Mouse (Mus musculus): ENCODE data around the gene Ndst2. TPM values are rescaled to one million over a fixed set of nuclear protein-coding genes. Genes with fewer than 3 reads are reported as not detected.

Ndst2 gene
- polyA plus RNA-seq, 2 experiments from 2014 or later, result 12.9 to 13.7 TPM

DNA sequence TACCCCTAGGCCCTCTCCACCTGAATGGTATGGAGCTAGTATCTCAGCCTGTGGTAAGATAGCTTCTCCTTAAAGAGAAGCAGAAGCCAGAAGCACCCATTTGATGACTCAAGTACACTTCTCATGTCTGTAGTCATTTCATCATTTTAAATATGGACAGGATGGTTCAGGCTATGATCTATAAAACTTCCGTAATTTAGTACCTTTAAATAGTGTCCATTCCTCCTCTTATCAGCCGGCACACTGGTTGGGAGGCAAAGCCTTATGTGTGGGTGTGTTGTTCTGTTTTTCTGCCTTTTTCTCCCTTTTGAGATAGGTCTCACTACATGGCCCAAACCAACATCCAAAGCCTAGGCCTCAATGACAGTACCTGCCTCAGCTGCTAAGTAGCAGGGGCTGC lies 35.8 kb downstream of the Ndst2 start:
- ATAC-seq, result no peak

DNA sequence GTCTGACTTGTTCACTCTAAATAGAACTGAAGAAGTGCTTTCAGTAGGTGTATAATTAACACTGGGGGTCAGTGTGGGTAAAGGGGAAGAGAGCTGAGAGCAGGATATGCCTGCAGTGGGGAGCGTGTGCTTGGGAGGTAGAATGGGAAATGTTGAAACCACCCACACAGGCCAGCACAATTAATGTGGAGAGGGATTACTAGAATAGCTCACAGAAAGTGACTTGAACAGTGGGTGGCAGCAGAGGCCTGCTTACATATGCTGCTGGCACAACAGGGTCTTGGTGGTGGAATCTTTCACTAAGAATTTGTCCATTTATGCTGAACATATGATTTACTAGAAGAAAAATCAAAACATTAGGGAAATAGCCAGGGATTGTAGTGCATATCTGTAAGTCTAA lies 37.4 kb downstream of the Ndst2 start:
- no peak for ATAC-seq

DNA sequence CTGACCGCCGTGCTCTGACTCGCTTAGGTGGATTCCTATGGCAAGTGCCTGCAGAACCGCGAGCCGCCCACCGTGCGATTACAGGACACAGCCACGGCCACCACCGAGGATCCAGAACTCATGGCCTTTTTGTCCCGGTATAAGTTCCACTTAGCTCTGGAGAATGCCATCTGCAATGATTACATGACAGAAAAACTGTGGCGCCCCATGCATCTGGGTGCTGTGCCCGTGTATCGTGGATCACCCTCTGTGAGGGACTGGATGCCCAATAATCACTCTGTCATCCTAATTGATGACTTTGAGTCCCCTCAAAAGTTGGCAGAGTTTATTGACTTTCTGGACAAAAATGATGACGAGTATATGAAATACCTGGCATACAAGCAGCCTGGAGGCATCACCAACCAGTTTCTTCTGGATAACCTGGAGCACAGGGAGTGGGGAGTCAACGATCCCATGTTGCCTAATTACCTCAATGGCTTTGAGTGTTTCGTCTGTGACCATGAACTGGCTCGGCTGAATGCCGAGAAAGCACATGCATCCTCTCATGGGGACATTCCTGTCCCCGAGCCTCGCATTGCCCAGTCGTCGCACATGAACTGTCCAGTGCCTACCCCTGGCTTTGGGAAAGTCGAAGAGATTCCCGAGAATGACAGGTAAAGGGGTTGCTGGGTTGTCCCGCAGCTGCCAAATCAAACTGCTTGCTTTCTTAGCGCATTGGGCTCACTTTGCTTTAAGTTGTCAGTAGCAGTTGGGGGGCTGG lies 38.4 kb downstream of the Ndst2 start:
- no peak for ATAC-seq

DNA sequence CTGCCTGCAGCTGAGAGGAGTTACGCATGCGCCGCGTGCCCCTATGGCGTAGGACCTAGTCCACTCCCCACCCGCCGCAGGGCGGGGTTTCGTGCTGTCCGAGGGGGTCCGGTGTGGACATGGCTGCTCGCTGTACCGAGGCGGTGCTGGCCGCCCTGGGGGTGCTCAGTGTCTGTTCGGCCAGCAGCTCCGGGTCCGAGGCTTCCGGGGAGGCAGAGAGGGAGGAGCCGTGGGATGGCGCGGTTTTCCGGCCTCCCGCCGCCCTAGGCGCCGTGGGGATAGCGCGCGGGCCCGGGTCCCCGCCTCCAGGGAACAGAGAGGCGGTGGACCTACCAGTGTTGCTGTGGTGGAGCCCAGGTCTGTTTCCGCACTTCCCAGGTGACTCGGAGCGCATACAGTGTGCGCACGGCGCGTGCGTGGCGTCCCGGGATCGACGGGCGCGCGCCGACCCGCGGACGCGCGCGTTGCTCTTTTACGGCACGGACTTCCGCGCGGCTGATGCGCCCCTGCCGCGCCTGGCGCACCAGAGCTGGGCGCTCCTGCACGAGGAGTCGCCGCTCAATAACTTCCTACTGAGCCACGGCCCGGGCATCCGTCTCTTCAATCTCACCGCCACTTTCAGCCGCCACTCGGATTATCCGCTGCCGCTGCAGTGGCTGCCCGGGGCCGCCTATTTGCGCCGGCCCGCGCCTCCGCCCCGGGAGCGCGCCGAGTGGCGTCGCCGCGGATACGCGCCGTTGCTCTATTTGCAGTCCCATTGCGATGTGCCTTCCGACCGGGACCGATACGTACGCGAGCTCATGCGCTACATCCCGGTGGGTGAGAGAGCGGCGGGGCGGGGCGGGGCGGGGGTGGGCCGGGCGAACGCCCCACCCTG lies 39.2 kb downstream of the Ndst2 start, which contains the start of gene Fut11:
TSS of gene Fut11 (plus strand) at position 85 of the 877 bp plus-strand sequence.
- peak; percentile 87 for ATAC-seq

DNA sequence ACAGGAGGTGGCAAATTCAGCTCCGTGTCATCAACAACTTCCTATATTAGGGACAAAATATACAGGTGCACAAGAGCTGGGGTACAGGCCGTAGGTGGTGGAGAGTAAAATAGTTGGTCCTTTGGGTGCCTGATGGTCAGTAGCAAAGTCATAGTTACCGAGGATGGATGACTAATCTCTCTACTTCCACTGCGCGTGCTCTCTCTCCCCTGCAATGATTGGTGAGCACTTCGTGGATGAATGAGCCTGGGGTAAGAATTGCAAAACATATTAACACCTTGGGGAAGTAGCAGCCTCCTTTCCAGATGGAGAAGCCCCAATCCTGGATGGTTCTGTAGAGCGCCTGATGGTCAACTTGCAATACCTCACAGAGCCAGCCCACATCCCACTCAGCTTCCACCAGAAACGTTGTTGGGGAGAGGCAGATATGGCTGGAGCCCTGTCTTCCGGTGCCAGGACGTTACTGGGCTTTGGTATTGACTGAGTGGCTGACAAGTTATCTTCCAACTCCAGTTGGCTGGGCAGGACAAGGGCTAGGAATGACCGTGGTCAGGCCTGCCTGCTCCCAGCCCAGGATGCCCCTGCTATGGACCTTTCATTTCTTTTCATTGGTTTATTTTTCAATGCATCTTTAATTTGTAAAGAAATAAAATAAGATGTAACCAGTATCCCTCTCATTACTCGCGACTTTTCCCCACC lies 40.0 kb downstream of the Ndst2 start:
- ATAC-seq, result no peak

DNA sequence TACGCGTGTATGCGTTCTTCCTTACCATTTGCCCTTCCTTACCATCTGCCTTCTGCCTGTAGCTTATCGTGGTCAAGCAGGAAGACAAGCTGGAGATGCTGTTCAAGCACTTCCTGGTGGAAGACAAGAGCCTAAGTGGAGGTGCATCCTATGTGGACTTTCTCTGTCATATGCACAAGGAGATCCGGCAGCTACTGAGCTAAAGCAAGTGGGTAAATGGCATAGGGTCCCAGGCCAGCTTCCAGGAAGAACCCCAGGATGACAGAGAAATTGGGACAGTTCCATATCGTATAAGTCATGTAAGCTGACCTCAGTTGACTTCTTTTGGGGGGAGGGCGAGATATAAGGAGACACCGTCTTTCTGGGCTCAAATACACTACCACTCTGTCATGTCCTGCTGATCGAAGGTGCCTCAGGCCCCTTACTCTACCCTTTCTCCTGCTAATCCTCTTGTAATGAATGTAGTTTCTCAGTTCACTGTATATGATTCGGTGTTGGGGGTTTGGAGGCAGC lies 40.7 kb downstream of the Ndst2 start:
- ATAC-seq, result no peak

DNA sequence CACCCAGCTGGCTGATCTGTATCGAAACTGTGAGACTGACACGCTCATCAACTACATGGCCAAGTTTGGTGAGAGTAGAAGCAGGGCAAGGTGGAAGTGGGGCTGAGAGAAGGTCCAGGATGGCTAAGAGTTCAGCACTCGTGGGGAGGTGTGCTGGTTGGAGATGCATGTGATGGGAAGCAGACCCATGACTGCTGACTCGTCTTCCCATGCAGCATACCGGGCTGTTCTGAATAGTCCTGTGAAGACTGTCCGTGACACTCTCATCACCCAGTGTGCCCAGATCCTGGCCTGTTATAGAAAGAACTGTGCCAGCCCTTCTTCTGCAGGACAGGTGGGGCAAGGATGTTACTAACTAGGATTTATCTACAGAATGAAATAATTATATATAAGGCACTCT lies 42.6 kb downstream of the Ndst2 start:
- no peak for ATAC-seq

DNA sequence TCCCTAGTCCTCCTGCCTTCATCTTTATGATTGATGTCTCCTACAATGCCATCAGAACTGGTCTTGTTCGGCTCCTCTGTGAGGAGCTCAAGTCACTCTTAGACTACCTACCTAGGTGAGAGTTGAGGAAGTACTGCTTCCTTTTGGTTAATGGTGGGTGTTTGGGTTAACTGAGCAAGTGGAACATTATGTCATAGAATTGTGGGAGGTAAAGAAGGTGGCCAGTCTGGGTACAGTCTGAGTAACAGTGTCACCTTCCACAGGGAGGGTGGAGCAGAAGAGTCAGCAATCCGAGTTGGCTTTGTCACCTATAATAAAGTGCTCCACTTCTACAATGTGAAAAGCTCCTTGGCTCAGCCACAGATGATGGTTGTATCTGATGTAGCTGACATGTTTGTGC lies 45.4 kb downstream of the Ndst2 start:
- ATAC-seq, result peak; percentile 59

DNA sequence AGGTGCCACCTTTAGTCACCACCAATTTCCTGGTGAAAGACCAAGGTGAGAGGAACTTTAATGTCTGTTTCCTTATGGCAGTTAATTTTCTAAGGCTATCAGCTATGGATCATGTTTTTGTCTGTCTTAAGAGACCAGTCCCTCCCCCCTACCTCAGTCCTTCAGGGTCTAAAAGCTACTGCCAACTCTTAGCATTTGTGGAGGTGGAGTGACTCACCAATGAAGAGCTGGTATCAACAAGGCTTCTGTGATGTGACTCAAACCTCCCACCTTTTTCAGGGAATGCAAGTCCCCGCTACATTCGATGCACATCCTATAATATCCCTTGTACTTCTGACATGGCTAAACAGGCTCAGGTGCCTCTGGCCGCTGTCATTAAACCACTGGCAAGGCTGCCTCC lies 47.8 kb downstream of the Ndst2 start:
- ATAC-seq, result no peak

DNA sequence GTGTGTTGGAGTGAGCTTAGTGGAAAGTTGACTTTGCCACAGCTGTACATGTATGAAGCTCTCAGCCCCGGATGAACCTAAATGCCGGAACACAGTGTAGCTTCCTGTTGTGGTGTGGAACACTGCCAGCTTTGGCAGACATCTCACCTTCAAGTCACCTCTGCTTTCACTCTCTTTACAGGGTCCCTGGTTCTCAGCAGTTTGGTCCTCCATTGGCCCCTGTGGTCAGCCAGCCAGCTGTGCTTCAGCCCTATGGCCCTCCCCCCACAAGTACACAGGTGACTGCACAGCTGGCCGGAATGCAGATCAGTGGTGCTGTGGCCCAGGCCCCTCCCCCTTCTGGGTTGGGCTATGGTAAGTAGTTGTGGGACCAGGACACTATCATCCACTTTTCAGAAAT lies 51.9 kb downstream of the Ndst2 start:
- peak; percentile 99 for ATAC-seq

DNA sequence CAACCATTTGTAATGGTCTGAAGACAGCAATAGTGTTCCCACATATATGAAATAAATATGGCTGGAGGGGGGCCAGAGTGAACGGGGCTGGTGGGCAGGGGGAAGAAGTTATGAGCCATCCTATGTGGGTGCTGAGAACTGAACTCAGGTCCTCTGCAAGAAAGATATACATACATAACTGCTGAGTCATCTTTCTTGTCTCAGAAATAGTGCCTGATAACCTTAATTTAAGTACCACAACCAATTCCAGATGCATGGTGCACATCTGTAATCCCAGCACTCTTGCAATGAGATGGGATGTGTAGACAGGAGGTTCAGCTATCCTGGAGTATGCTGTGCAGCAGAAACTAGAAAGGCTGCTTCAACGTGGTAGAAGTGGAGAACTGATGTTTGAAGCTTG lies 52.6 kb downstream of the Ndst2 start:
- no peak for ATAC-seq

DNA sequence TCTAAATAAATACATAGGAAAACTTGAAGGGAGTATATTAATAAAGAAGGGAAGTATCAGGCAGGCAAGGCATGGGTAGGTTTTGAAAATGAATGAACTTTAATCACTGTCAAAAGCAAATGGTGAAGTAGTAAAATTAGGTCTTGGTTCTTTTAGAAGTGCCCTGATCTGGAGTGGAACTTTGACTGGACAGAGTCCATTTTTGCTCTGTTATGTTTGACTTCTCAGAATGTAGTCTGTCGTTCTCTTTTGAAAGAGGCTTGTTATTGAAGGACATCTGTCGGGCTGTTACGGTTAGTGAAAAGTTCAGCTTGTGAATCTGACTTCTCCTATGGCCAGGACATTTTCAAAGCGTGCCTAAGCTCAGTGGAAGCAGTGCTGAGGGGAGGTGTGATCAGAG lies 56.5 kb downstream of the Ndst2 start:
- no peak for ATAC-seq

DNA sequence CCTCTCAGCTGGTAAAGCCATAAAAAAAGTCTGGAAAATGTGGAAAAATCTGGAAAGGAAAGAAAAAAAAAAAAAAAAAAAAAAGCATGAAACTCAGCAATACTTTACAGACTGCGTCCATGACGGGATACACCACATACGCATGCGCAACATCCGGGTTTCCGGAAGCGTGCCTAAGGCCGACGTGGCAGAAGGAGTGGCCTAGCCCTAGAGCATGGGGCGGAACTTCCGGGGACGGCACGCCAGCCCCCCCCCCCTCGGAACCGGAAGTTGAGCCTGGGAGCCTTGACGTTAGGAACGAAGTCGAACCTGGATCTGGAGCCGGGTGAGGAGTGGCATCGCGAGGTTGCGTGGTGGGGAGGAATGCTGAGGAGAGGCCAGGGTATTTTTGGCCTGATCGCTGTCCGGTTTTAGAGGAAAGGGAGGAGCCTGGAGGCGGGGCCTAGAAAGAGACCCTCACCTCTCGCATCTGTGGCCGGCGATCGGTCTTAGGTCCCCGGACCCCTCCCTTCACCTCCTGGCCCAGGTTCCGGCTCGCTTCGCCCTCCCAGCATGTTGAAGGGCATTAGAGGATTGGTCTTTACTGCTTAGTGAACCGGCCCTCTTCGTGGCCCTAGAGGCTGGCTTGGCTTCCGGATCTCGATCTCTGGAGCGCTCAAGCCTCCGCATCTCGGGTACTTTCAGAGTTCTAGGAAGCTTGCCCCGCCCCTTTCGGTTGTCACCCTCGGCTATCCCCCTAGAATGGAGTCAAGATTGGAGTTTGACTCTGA lies 60.1 kb downstream of the Ndst2 start, which contains the start of gene Sec24c:
TSS of gene Sec24c (plus strand) at position 245 of the 770 bp plus-strand sequence.
- ATAC-seq, result peak; percentile 92

DNA sequence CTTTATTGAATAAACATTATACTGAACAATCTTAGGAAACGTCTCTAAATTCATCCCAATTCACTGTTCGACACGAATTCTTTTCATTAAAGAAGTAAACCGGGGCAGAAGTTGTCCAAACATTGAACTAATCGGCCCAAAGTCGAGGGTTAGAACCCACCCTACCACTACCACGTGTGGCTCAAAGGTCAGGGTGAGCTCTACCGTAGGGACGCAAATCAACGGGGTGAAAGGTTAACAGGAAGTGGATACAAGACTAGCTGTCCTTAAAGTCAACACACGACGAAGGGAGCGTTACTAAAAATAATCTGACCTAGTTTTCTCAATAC lies 60.7 kb downstream of the Ndst2 start:
- ATAC-seq, result peak; percentile 50

Other genes with a start within 250 kb of the Ndst2 start
- gene Mss51, start 237.7 kb downstream of the Ndst2 start, polyA plus RNA-seq (2017; shearing (Covaris generic)), result 1 to 10 TPM; 1.5 to 3.5 TPM
- gene Ppp3cb, start 188.0 kb downstream of the Ndst2 start, polyA plus RNA-seq (2017; shearing (Covaris generic)), result 10 to 100 TPM; 27.1 to 39.6 TPM
- 1 to 10 TPM; 2.1 to 2.9 TPM for gene Usp54, start 93.5 kb downstream of the Ndst2 start, polyA plus RNA-seq (2017; shearing (Covaris generic))
- gene Myoz1, start 78.0 kb downstream of the Ndst2 start, polyA plus RNA-seq (2017; shearing (Covaris generic)), result not detected
- gene Synpo2l, start 66.2 kb downstream of the Ndst2 start, polyA plus RNA-seq (2017; shearing (Covaris generic)), result not detected
- 100 to 1,000 TPM; 120 to 181 TPM for gene Sec24c, start 60.3 kb downstream of the Ndst2 start, polyA plus RNA-seq (2017; shearing (Covaris generic))
- gene Fut11, start 39.6 kb downstream of the Ndst2 start, polyA plus RNA-seq (2017; shearing (Covaris generic)), result 1 to 10 TPM; 5.6 to 7.7 TPM
- gene Chchd1, start 31.6 kb downstream of the Ndst2 start, polyA plus RNA-seq (2017; shearing (Covaris generic)), result 100 to 1,000 TPM; 120 to 143 TPM
- gene Zswim8, start 27.0 kb downstream of the Ndst2 start, polyA plus RNA-seq (2017; shearing (Covaris generic)), result 10 to 100 TPM; 21.6 to 22.3 TPM
- 10 to 100 TPM; 32.6 to 37.8 TPM for gene Camk2g, start 59.5 kb upstream of the Ndst2 start, polyA plus RNA-seq (2017; shearing (Covaris generic))
- gene Plau, start 102.1 kb upstream of the Ndst2 start, polyA plus RNA-seq (2017; shearing (Covaris generic)), result not detected
- 1 to 10 TPM; 1.4 to 2.6 TPM for gene Vcl, start 194.8 kb upstream of the Ndst2 start, polyA plus RNA-seq (2017; shearing (Covaris generic))